Mouse (Mus musculus) liver, adult 2 months (tissue): Measurements from ENCODE around the gene Ccdc162.

Experiments
- CTCF ChIP-seq: fragments of 200-500 bp; IDR thresholded peaks from 2 replicates; pipeline ENCODE4 v1.5.1; 2011; ENCODE audit warnings: low read depth, low read length, control low read depth
- POLR2A ChIP-seq: fragments of 200-500 bp; IDR thresholded peaks from 2 replicates; pipeline ENCODE4 v1.6.1; 2011; ENCODE audit warnings: low read length, control low read depth; ENCODE audit not compliant: insufficient read depth; ENCODE audit errors: extremely low read depth

- TF ChIP-seq POLR2A (no peak), CTCF (no peak)
Measured at GRCm38 (mm10) chr10:41675243-41675642, 41.2 kb downstream of the Ccdc162 start.
